Mouse (Mus musculus) CD4-positive, CD25-positive, alpha-beta regulatory T cell, adult 4 months (primary cell): ENCODE measurements around the gene Mrps10. TPM values are rescaled to one million over a fixed set of nuclear protein-coding genes. Genes with fewer than 3 reads are reported as not detected.

ENCODE experiments used
- polyA plus RNA-seq, 2 experiments: library from polyadenylated mRNA; unstranded; fragments of 100-300 nt; shearing (Covaris generic); gene quantifications; one replicate each; pipeline ENCODE4 v1.2.1; 2017

Mrps10 gene
- polyA plus RNA-seq, 2 experiments from 2014 or later, result 29.1 to 37.6 TPM

Other genes starting within 250 kb of the Mrps10 start
- gene Guca1b, start 16.5 kb downstream of the Mrps10 start, polyA plus RNA-seq, result 1 to 10 TPM; 2.0 to 3.2 TPM
- gene Guca1a, start 31.7 kb downstream of the Mrps10 start, polyA plus RNA-seq, result not detected
- not detected for gene AI661453, start 67.7 kb downstream of the Mrps10 start, polyA plus RNA-seq
- gene 1700001C19Rik, start 68.5 kb downstream of the Mrps10 start, polyA plus RNA-seq, result not detected
- 10 to 100 TPM; 61.1 to 95.4 TPM for gene Taf8, start 133.4 kb downstream of the Mrps10 start, polyA plus RNA-seq
- gene Ccnd3, start 136.2 kb downstream of the Mrps10 start, polyA plus RNA-seq, result 100 to 1,000 TPM; 149 to 151 TPM
- gene Bysl, start 242.6 kb downstream of the Mrps10 start, polyA plus RNA-seq, result 10 to 100 TPM; 10.6 to 14.2 TPM
- 10 to 100 TPM; 36.0 to 37.0 TPM for gene Med20, start 242.7 kb downstream of the Mrps10 start, polyA plus RNA-seq
- under 1 TPM in 1 of 2 experiments, not detected in 1; 0.73 TPM for gene Gm20517, start 242.7 kb downstream of the Mrps10 start, polyA plus RNA-seq